7 mouse cellular contexts compared by ENCODE assay signal in genomic region chr9:45415912-45416311, GRCm38 (mm10). TPM values are rescaled to one million over a fixed set of nuclear protein-coding genes. Genes with fewer than 3 reads are reported as not detected.
DNase-seq lines count a peak whose midpoint lies in the region.

No protein-coding gene starts in this region.

- peak; percentile 82 to 89 for DNase-seq in left cerebral cortex, adult 18-20 months (ENCODE audit: low spot score in 2 of 2)
- DNase-seq in left cerebral cortex, adult 11 months (ENCODE audit: low spot score): no peak
- DNase-seq in MN1 (ENCODE audit: low spot score): peak; percentile 70
- DNase-seq in cerebellum, adult 11-12 months: peak; percentile 65
- peak; percentile 84 to 86 for DNase-seq in frontal cortex, postnatal 36 days (ENCODE audit: low spot score in 2 of 2)
- peak; percentile 74 for DNase-seq in left cerebral cortex, postnatal 4 days
- peak; percentile 87 to 90 for DNase-seq in right cerebral cortex, adult 2 months (ENCODE audit: low spot score in 2 of 2)

- intact Hi-C loops in left cerebral cortex, postnatal 4 days (cut with DNase I): loop anchor here (5.0 kb wide), 1 partner anchor 336 kb away; no protein-coding TSS in a partner anchor

RNA-seq across cellular contexts. Expression of gene Dscaml1, which starts 10.5 kb away (rescaled TPM):
- 10 to 100 TPM; 47.7 to 48.3 TPM for total RNA-seq in left cerebral cortex, adult 18-20 months (2021)
- 10 to 100 TPM; 46.6 to 49.1 TPM for total RNA-seq in left cerebral cortex, postnatal 4 days (2021)

RNA-seq across cellular contexts. Expression of gene Fxyd2, which starts 16.4 kb away (rescaled TPM):
- total RNA-seq in left cerebral cortex, adult 18-20 months (2021): 1 to 10 TPM; 8.0 to 8.2 TPM
- total RNA-seq in left cerebral cortex, postnatal 4 days (2021): 1 to 10 TPM; 6.7 to 7.0 TPM

RNA-seq across cellular contexts. Expression of gene Fxyd6, which starts 45.9 kb away (rescaled TPM):
- 100 to 1,000 TPM in 1 of 2 experiments, 10 to 100 TPM in 1; 96.2 to 132 TPM for total RNA-seq in left cerebral cortex, adult 18-20 months (2021)
- total RNA-seq in left cerebral cortex, postnatal 4 days (2021): 100 to 1,000 TPM; 368 to 407 TPM
